Mouse (Mus musculus): ENCODE data around the gene Gm11487. TPM values are rescaled to one million over a fixed set of nuclear protein-coding genes. Genes with fewer than 3 reads are reported as not detected.
"Not testable (repeated sequence)": the region's sequence is repeated elsewhere in the genome, so short reads cannot be mapped to it uniquely, and the experiment has no call there.

Gene Gm11487
- polyA plus RNA-seq (2012; fragmentation: generic; extraction: Trizol), result not detected
- long read RNA-seq, experiment 1, result 0 reads
- long read RNA-seq, experiment 2, result 0 reads

DNA sequence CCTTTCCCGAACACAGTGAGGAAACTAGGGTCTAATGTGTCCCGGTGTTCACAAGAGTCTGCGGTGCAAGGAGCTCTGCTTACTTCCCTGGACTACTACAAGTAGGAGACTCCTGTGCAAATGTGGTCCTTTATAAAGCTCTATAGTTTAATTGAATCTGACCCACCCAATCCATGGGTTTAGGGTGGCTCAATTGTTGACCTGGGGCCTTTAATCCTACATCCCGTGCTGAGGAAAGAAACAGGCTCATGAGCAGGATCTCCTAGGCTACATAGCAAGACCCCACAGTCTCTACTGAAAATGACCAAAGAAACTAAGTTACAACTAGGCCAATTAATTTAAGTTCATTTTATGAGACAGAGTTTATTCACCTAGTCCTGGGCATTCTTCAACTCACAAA, at the start of gene Gm11487:
TSS of gene Gm11487 (minus strand) at position 101 of the 400 bp plus-strand sequence.
- H3K36me3 ChIP-seq (ENCODE audit: control insufficient read depth, insufficient read depth); H3ac ChIP-seq (ENCODE audit: control insufficient read depth, insufficient read length, low read depth); H3K79me3 ChIP-seq (ENCODE audit: low read depth); H3K4me3 ChIP-seq (ENCODE audit: insufficient read depth, poor library complexity, severe bottlenecking); H3K79me2 ChIP-seq (ENCODE audit: control insufficient read depth, insufficient read depth); H3K27me3 ChIP-seq (ENCODE audit: control insufficient read depth, insufficient read depth, insufficient read length): not testable (repeated sequence)

DNA sequence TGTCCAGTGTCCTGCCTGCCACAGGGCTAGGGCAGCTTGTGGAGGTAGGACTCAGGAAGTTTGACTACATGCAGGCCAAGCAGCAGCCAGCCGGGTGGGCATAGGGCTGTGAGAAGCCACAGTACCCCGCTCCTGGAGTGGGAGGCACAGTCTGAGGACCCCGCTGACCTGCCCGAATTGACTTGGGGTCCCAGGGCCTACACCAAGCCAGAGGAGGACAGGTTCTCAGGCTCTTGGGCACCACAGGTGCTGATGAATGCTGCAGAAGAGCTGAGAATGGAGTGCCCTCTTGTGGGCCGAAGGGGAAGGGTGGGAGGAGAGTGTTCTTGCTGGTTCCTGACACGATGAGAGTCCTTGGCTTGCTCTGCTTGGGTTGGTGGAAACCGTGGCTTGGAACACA, 39.8 kb upstream of the Gm11487 start:
- no peaks in the 10 kb centered on the region for H3K79me2 ChIP-seq (ENCODE audit: control insufficient read depth, insufficient read depth)
- TF ChIP-seq USF1 (IDR thresholded peaks at IDR 0.05; ENCODE audit: low read depth) (no peak), MYOG (IDR thresholded peaks at IDR 0.05; ENCODE audit: control insufficient read depth, extremely low read depth, insufficient read length) (no peak), CTCF (IDR thresholded peaks at IDR 0.05; ENCODE audit: control insufficient read depth, insufficient read depth, insufficient read length) (no peak), MAX (IDR thresholded peaks at IDR 0.05) (no peak), FOSL1 (IDR thresholded peaks at IDR 0.05; ENCODE audit: insufficient read depth, low read length, poor library complexity, severe bottlenecking) (no peak), MYOD1 (IDR thresholded peaks at IDR 0.05; ENCODE audit: control insufficient read depth, insufficient read length, low read depth) (no peak), CEBPB (IDR thresholded peaks at IDR 0.05; ENCODE audit: low read depth) (no peak)
- no peaks in the 10 kb centered on the region for H3K27me3 ChIP-seq (ENCODE audit: control insufficient read depth, insufficient read depth, insufficient read length)
- no peak overlapping the region for H3K4me3 ChIP-seq (ENCODE audit: insufficient read depth, poor library complexity, severe bottlenecking)
- H3K79me3 ChIP-seq (ENCODE audit: low read depth), result no peaks in the 10 kb centered on the region
- H3K36me3 ChIP-seq (ENCODE audit: control insufficient read depth, insufficient read depth), result no peaks in the 10 kb centered on the region
- H3ac ChIP-seq (ENCODE audit: control insufficient read depth, insufficient read length, low read depth), result no peak overlapping the region

DNA sequence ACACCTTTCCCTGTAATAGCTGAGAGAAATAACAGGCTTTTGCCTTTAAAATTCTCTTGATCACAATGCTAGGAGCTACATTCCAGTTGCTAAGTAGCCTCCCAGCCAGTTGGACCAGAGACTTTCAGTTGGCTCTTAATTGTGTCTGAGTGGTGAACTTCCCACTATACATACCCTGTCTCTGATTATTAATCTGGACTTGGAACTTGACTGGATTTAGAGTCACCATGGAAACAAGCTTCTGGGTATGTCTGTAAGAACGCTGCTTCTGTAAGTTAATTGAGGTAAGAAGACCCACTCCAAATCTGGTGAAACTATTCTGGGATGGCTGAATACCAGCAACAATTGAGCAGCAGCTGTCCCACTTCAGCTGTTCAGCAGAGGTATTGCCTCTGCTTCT, 37.7 kb upstream of the Gm11487 start:
- no peaks in the 10 kb centered on the region for H3K79me2 ChIP-seq (ENCODE audit: control insufficient read depth, insufficient read depth)
- no peaks in the 10 kb centered on the region for H3K36me3 ChIP-seq (ENCODE audit: control insufficient read depth, insufficient read depth)
- H3K27me3 ChIP-seq (ENCODE audit: control insufficient read depth, insufficient read depth, insufficient read length), result no peaks in the 10 kb centered on the region

DNA sequence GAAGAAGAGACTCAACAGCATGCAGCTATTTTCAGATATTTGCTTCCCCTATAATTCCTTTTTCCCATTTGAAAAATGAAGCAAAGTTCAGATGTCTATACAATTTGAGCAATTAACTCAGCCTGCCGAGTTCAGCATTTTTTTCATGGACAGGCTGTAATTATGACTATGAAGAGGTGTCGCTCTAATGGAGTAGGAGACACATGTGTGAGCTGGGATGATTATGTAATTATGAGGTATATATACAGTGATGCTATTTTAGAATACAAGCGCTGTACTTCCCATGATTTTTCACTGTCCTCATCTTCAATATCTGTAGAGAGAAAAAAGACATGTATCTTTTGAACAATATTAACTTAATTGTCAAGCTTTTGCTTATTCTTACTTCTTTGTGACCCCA, 21.0 kb upstream of the Gm11487 start:
- no peak overlapping the region for H3K4me3 ChIP-seq (ENCODE audit: insufficient read depth, poor library complexity, severe bottlenecking)
- no peaks in the 10 kb centered on the region for H3K79me2 ChIP-seq (ENCODE audit: control insufficient read depth, insufficient read depth)
- H3ac ChIP-seq (ENCODE audit: control insufficient read depth, insufficient read length, low read depth), result no peak overlapping the region
- no peaks in the 10 kb centered on the region for H3K27me3 ChIP-seq (ENCODE audit: control insufficient read depth, insufficient read depth, insufficient read length)
- no peak for TF ChIP-seq USF1 (IDR thresholded peaks at IDR 0.05; ENCODE audit: low read depth)
- TF ChIP-seq MYOG (IDR thresholded peaks at IDR 0.05; ENCODE audit: control insufficient read depth, extremely low read depth, insufficient read length), result no peak
- no peak for TF ChIP-seq FOSL1 (IDR thresholded peaks at IDR 0.05; ENCODE audit: insufficient read depth, low read length, poor library complexity, severe bottlenecking)
- no peak for TF ChIP-seq CEBPB (IDR thresholded peaks at IDR 0.05; ENCODE audit: low read depth)
- TF ChIP-seq MYOD1 (IDR thresholded peaks at IDR 0.05; ENCODE audit: control insufficient read depth, insufficient read length, low read depth), result no peak
- no peak for TF ChIP-seq MAX (IDR thresholded peaks at IDR 0.05)
- no peak for TF ChIP-seq CTCF (IDR thresholded peaks at IDR 0.05; ENCODE audit: control insufficient read depth, insufficient read depth, insufficient read length)
- no peaks in the 10 kb centered on the region for H3K36me3 ChIP-seq (ENCODE audit: control insufficient read depth, insufficient read depth)
- H3K79me3 ChIP-seq (ENCODE audit: low read depth), result no peaks in the 10 kb centered on the region

More for the DNA sequence above, 37.7 kb upstream of the Gm11487 start:
- H3K79me3 ChIP-seq (ENCODE audit: low read depth), result no peaks in the 10 kb centered on the region
- no peak overlapping the region for H3ac ChIP-seq (ENCODE audit: control insufficient read depth, insufficient read length, low read depth)
- no peak overlapping the region for H3K4me3 ChIP-seq (ENCODE audit: insufficient read depth, poor library complexity, severe bottlenecking)
- TF ChIP-seq MAX (IDR thresholded peaks at IDR 0.05) (no peak), MYOD1 (IDR thresholded peaks at IDR 0.05; ENCODE audit: control insufficient read depth, insufficient read length, low read depth) (no peak), CEBPB (IDR thresholded peaks at IDR 0.05; ENCODE audit: low read depth) (no peak), MYOG (IDR thresholded peaks at IDR 0.05; ENCODE audit: control insufficient read depth, extremely low read depth, insufficient read length) (no peak), CTCF (IDR thresholded peaks at IDR 0.05; ENCODE audit: control insufficient read depth, insufficient read depth, insufficient read length) (no peak), FOSL1 (IDR thresholded peaks at IDR 0.05; ENCODE audit: insufficient read depth, low read length, poor library complexity, severe bottlenecking) (no peak), USF1 (IDR thresholded peaks at IDR 0.05; ENCODE audit: low read depth) (no peak)

DNA sequence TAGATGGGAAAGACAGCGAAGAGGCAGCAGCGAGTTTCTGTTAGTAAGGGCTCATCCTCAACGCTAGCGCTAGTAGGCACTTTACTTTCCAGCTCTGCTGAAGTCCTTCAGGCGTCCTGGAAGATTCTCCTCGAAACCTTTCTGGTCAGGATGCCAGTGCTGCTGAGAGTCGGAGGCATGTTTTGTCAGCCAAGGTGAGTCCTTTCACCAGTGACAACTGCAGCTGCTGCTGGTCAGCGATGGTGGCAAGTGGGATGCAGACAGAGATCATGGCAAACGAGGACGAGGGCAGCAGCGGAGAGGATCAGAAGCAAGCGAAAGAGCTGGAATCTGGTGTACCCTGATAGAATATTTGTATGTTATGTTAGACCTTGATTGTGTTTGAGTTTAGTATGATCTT, 18.2 kb upstream of the Gm11487 start:
- H3K79me3 ChIP-seq (ENCODE audit: low read depth), result no peaks in the 10 kb centered on the region
- TF ChIP-seq CTCF (IDR thresholded peaks at IDR 0.05; ENCODE audit: control insufficient read depth, insufficient read depth, insufficient read length) (no peak), MAX (IDR thresholded peaks at IDR 0.05) (no peak), CEBPB (IDR thresholded peaks at IDR 0.05; ENCODE audit: low read depth) (no peak), FOSL1 (IDR thresholded peaks at IDR 0.05; ENCODE audit: insufficient read depth, low read length, poor library complexity, severe bottlenecking) (no peak), MYOD1 (IDR thresholded peaks at IDR 0.05; ENCODE audit: control insufficient read depth, insufficient read length, low read depth) (no peak), MYOG (IDR thresholded peaks at IDR 0.05; ENCODE audit: control insufficient read depth, extremely low read depth, insufficient read length) (no peak), USF1 (IDR thresholded peaks at IDR 0.05; ENCODE audit: low read depth) (no peak)
- H3ac ChIP-seq (ENCODE audit: control insufficient read depth, insufficient read length, low read depth), result no peak overlapping the region
- no peaks in the 10 kb centered on the region for H3K27me3 ChIP-seq (ENCODE audit: control insufficient read depth, insufficient read depth, insufficient read length)
- no peaks in the 10 kb centered on the region for H3K79me2 ChIP-seq (ENCODE audit: control insufficient read depth, insufficient read depth)
- no peak overlapping the region for H3K4me3 ChIP-seq (ENCODE audit: insufficient read depth, poor library complexity, severe bottlenecking)
- H3K36me3 ChIP-seq (ENCODE audit: control insufficient read depth, insufficient read depth), result no peaks in the 10 kb centered on the region

DNA sequence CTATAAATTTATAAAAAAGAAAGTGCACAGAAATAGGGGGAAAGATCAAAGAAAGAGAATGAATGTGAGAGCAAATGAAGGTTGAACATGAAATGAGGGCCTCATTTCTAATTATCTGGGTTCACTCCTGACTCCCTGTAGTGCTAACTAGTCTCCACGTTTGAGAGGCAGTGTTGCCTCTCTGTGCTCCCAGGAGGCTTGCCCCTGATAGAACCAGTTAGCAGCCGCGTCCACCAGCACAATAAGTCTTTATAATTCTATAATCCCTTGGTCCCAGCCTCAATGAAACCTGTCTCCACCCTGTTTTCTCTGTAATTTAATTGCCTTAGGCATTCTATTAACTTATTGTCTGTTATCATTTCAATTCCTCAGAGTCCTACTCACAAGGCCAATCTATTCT, 38.3 kb downstream of the Gm11487 start:
- Histone ChIP-seq H3ac (ENCODE audit: control insufficient read depth, insufficient read length, low read depth) (no peak overlapping the region), H3K36me3 (ENCODE audit: control insufficient read depth, insufficient read depth) (no peaks in the 10 kb centered on the region), H3K79me2 (ENCODE audit: control insufficient read depth, insufficient read depth) (no peaks in the 10 kb centered on the region), H3K79me3 (ENCODE audit: low read depth) (no peaks in the 10 kb centered on the region), H3K4me3 (ENCODE audit: insufficient read depth, poor library complexity, severe bottlenecking) (no peak overlapping the region), H3K27me3 (ENCODE audit: control insufficient read depth, insufficient read depth, insufficient read length) (no peaks in the 10 kb centered on the region)
- no peak for TF ChIP-seq CEBPB (IDR thresholded peaks at IDR 0.05; ENCODE audit: low read depth)
- no peak for TF ChIP-seq MYOG (IDR thresholded peaks at IDR 0.05; ENCODE audit: control insufficient read depth, extremely low read depth, insufficient read length)
- no peak for TF ChIP-seq MYOD1 (IDR thresholded peaks at IDR 0.05; ENCODE audit: control insufficient read depth, insufficient read length, low read depth)
- TF ChIP-seq MAX (IDR thresholded peaks at IDR 0.05), result no peak
- no peak for TF ChIP-seq CTCF (IDR thresholded peaks at IDR 0.05; ENCODE audit: control insufficient read depth, insufficient read depth, insufficient read length)
- no peak for TF ChIP-seq FOSL1 (IDR thresholded peaks at IDR 0.05; ENCODE audit: insufficient read depth, low read length, poor library complexity, severe bottlenecking)
- TF ChIP-seq USF1 (IDR thresholded peaks at IDR 0.05; ENCODE audit: low read depth), result no peak

Other genes with a start within 250 kb of the Gm11487 start
- gene Gm11238, start 202.8 kb upstream of the Gm11487 start, polyA plus RNA-seq (2012; fragmentation: generic; extraction: Trizol), result 0.02 TPM
- gene Gm11237, start 217.9 kb upstream of the Gm11487 start, polyA plus RNA-seq (2012; fragmentation: generic; extraction: Trizol), result 0.04 TPM
- gene Gm11236, start 233.0 kb upstream of the Gm11487 start, polyA plus RNA-seq (2012; fragmentation: generic; extraction: Trizol), result 0.04 TPM

All from C2C12 (cell line).